Mouse (Mus musculus) WW6 (cell line): ENCODE measurements around the gene Parm1.

Experiments used
- DNase-seq: peaks from one replicate; pipeline ENCODE4 v3.0.0-alpha.2; 2013; ENCODE audit warnings: low read depth, low spot score

The Parm1 gene

GRCm38 (mm10) chr5:91574211-91574610 lies 56.8 kb downstream of the Parm1 start:
- DNase-seq, result no peak

- DNase-seq, result no peak
Observed at GRCm38 (mm10) chr5:91578924-91579323, 61.5 kb downstream of the Parm1 start.

- DNase-seq, result no peak
Observed at GRCm38 (mm10) chr5:91581799-91582198, 64.4 kb downstream of the Parm1 start.

DNA sequence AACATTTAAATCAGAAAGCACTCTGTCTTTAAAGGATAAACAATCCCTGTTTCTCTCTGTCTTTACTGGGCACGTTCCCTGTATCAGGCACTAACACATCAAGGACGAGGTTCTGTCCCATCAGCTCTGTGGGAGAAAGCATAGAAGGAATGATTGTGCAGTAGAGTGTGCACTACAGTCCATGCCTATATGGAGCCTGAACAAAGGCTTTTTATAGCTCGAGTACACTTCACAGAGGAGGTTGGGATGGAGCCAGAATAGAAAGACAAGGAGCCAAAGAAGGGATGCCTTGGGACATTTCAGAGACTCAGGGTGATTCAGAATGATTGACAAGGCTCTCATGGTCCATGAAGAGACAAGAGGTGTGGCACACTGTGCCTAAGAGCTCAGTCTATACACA lies 68.8 kb downstream of the Parm1 start:
- no peak for DNase-seq

- DNase-seq, result no peak
Observed at GRCm38 (mm10) chr5:91594083-91594482, 76.7 kb downstream of the Parm1 start.

DNA sequence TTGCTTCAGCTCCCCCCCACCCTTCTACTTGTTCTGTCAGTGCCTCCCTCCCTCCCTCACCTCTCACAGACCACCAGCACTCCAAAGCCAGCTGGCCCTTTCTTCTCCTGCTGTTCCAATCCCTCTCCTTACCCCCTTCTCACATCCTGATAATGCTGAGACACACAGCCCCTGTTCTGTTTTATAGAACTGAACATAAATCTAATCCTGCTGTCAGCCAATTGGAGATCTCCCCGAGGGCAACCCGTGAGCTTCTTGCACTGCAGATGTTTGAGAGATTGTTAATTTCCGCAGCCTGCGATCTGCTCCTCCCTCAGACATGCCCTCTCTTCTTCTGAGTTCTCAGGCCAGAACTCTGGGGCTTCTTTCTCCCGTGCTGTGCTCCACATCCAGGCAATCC lies 79.8 kb downstream of the Parm1 start:
- DNase-seq, result no peak

GRCm38 (mm10) chr5:91599801-91600200 lies 82.4 kb downstream of the Parm1 start:
- DNase-seq, result no peak

DNA sequence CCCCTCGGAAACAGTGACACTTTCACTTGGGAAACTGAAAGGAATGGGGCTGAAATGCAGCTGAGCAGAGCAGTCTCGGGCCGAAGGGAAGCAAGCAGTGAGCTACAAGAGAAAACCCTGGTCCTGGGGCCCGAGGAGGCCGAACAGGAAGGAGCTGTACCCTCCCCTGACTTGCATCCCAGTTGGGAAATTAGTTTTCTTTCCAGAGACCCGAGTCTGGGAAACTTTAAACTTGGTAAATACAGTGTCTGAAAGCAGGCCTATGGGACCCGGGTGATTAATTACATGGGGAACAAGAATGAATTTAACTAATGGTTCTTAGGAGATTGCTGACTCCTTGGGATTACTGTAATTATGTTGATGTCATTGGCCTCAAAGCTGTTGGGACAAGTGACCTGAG lies 85.9 kb downstream of the Parm1 start:
- DNase-seq, result no peak

- DNase-seq, result no peak
Observed at GRCm38 (mm10) chr5:91603787-91604439, 86.5 kb downstream of the Parm1 start.

DNA sequence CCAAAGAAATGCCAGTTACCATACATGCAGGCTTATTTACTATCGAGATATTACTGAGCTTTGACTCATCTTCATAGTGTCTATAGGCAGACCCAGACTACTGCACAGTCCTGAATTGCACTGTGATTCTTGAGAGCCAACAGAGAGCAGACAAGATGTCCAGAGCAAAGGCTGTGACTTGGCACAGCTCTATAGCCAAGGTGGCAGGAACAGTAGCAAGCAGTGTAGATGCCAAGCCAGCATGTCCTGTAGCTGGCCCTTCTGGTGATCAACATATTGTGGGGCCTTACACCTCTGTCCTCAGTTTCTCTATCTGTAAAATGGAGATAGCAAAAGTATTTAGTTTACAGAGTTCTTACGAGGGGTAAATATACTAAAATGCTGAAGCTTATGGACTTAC lies 89.8 kb downstream of the Parm1 start:
- no peak for DNase-seq

DNA sequence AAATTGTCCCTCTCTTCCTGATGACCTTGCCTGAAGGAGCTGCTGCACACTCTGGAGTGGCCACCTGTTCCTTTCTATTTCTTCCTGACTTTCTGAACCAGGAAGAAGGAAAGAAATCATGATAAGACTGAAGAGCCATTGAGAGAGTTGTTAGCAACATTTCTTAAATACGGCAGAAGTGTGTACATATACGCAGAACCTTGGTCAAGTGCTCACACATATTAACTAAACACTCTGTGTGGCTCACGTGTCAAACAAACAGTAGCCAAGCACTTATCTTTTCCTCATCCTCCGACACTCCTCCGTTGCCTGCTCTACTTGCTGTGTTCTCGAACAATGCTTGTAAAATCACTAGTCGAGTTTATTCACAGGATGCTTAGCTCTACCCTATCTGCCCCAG lies 90.4 kb downstream of the Parm1 start:
- no peak for DNase-seq

DNA sequence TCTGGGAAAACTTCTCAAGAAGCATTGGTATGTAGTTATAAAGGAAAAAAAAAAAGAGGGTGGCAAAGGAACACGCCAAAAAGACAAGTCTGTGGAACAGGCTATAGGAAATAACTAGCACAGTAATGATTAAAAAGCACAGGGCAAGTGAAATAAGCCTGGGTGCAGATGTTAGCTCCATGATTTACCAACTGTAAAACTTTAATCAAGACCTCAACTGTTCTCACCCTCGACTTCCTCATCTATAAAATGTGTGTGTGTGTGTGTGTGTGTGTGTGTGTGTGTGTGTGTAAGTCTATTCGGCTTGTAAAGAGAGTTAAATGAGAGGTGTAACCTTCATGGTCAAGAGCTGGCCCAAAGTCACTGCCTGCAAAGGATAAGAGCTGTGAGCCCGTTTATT lies 91.6 kb downstream of the Parm1 start:
- no peak for DNase-seq

- DNase-seq, result no peak
Observed at GRCm38 (mm10) chr5:91609511-91610300, 92.3 kb downstream of the Parm1 start.

GRCm38 (mm10) chr5:91610499-91610898 lies 93.1 kb downstream of the Parm1 start:
- DNase-seq, result no peak

GRCm38 (mm10) chr5:91611589-91611988 lies 94.2 kb downstream of the Parm1 start:
- no peak for DNase-seq

DNA sequence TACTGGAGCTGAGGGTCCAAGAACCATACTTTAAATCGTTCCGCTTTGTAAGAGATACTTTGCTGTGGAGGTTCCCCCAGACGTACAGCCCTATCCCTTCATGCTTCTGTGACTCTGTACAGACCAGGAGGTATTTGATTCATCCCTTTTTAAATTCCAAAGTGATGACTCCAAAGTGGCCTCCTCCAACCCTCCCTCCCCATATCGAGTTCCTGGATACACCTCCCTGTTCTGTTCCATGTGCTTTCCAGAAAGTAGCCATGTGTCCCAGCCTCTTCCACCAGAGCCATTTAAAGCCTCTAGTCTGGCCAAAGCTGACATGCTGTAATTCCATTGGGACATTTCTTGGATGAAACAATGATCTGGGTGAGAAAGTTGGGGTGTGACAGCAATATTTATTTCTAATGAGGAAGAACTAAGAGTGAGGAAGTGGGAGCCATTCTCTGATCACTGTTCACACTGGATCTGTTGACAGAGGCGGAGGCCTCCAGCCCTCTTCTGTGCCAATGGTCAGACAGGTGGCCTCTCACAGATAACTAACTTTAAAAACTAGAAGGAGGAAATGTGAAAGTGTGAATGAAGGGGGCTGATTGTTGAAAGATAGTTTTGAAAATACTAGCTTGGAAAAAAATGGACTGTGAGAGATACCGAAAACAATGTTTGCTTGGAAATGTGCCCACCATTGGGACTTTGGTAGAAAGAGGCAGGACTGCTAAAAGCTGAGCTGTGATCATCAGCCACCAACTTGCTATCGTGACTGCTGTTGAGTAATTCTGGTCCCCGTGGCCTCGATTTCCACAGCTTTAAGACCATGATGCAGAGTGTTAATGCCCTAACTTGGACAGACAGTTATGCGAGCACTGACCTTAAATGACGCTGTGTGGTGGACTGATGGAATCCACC lies 100.2 kb downstream of the Parm1 start:
- DNase-seq, result no peak

DNA sequence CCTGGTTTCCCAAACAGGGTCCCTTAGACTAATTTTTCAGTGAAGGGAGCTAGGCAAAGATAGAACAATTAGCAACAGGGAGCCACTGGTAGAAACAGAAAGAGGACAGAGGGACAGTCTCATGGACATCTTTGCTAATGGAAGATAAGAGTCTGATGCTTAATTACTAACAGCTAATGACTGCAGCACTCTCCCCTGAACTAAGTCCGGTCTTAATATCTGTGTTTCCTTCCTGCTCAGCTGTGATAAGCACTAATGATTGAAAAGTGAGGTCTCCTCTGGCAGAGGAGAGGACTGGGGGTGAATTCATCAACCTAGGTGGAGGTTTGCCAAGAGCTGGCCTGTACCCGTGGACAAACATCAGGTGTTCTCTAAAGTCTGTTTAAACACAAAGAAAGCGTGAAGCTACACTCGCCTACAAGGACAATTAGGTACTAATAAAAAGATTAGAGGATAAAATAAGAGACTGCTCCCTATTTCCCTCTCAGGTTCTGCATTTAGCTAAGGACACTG lies 101.3 kb downstream of the Parm1 start:
- no peak for DNase-seq

DNA sequence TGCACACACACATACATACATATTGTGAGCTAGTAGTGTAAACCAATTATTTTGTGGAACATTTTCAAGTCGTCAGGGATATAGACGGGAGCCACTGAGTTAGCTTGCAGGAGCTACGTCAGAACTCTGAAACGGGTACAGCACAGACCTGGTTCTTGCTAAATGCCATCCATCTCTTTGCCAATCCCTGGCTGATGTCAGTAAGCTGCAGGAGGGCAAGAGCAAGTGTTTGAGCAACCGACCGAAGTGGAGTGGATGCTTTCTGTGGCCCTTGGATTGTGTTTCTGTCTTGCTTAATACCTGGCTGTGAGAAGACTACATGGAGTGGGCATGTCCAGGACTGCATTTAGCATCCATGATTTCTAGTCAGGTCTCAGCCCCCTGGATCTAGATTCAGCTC lies 103.8 kb downstream of the Parm1 start:
- DNase-seq, result no peak

- DNase-seq, result no peak
Observed at GRCm38 (mm10) chr5:91626823-91627222, 109.4 kb downstream of the Parm1 start.

- no peak for DNase-seq
Observed at GRCm38 (mm10) chr5:91629472-91629871, 112.1 kb downstream of the Parm1 start.

DNA sequence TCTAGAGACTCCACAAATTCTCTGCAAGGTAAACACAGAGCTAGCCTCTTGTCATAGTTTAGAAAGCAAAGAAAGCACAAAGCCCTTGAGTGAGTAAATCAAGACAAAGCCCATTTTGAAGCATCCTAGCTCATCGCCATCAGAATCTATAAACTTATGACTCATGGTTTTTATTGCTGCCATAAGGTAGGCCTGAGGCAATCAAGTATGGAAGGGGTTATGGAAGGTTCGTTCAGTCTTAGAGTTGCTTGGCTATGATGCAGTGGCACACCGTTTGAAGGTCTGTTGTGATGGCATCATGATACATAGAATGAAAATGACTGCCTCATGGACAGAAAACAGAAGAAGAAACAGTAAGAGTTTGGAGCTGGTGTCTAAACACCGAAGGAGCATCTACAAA lies 133.9 kb downstream of the Parm1 start:
- no peak for DNase-seq
